Mouse (Mus musculus): ENCODE data around the gene Cxcl17.

Cxcl17 gene

DNA sequence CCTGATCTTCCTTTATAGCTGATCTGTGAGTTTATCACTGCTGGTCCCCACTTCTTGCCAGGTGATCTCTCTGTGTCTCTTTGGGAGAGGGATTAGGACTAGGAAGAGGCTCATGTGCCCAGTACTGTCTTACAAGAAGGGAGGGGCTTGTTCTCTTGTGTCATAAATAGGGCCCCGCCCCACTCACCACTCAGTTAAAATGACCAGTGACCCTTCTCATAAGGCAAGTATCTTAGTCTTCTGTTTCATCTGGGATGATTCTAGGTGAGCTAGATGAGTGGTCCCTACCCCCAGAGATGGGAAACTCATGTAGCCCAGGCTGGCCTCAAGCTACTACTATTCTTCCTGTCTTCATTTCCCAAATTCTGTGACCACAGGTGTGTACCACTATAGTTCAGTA is 14.1 kb downstream of the Cxcl17 start, which contains the start of gene Lipe:
Lipe (minus strand) TSS at position 101 of the 400 bp plus-strand sequence.
- TF ChIP-seq GATA4 (IDR thresholded peaks at IDR 0.05; ENCODE audit: insufficient replicate concordance, low read length) = no peak

DNA sequence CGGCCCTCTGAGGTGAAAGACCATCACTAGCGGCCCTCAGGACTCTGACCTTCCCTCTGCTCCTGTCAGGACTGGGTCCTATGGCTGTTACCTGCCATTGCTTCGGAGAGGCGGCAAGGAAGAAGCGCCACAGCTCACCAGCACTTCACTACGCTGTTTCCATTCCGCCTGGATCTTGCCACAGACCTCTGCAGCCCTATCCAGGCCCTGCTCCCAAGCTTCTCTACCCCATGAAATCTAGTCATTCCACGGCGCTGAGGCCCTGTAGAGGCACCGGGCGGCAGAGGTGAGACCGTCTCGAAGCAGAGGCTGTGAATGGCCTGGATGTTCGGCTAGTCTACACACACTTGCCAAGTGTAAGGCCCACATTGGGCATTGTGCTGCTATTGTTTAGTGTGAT is 16.1 kb downstream of the Cxcl17 start:
- no peak for TF ChIP-seq GATA4 (IDR thresholded peaks at IDR 0.05; ENCODE audit: insufficient replicate concordance, low read length)

DNA sequence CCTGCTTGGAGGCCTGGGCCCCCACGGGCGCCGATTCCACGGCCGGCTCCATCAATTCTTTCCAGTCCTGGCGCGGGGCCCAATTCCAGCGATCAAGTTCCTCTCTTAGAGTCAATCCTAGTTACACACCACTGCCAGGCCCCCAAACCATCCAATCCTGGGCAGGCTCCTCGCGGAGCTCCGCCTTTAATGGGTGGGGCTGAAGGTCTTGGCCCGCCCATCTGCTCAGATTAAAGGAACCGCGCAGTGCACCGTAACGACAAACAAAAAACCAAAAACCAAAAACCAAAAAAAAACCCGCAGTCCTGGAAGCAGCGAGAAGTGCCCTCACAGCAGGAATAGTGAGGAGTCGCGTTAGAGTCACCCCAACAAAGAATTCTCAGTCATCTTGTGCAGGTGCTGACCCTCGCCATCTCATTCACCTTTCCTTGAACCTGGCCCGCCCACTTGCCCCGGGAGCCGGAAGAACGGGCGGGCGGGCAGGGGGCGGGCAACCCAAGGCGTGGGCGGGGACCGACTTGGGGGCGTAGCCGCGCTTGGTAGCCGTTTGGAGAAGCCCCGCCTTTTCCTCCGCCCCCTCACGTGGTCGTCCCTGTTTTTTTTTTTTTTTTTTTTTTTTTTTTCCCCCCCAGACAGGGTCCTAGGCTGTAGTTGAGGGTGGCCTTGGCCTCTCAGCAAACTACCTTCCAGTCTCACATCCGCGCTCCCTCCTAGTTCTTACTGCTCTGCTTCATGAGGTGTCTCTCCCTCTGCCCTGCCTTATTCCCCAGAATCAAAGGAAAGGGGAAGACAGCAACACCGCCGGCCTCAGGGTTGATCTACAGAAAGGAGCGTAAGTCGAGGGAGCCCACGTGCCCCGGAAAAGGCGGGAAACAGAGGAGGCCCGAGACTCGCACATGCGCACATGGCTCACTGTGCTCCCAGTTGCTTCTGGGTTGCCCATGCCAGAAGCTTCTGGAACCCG is 16.8 kb downstream of the Cxcl17 start:
- TF ChIP-seq GATA4 (IDR thresholded peaks at IDR 0.05; ENCODE audit: insufficient replicate concordance, low read length) = no peak; the same call in 1 of the 2 replicates

DNA sequence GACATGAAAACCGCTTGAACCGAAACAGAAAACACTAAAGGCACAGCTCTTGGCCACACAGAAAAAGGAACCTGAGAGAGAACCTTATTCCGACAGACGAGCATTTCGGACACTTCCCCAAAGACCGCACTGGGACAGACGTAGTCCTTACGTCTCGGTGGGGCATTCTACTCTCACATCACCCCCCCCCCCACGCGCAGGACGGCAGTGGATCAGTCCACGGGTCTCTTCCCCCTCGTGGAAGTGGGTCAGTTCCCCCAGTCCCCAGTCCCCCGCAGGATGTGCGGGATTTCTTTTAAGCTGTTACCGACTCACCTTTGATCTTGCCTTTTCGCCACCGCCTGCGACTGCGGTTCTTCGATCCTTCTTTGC is 17.5 kb downstream of the Cxcl17 start:
- TF ChIP-seq GATA4 (IDR thresholded peaks at IDR 0.05; ENCODE audit: insufficient replicate concordance, low read length) = no peak

DNA sequence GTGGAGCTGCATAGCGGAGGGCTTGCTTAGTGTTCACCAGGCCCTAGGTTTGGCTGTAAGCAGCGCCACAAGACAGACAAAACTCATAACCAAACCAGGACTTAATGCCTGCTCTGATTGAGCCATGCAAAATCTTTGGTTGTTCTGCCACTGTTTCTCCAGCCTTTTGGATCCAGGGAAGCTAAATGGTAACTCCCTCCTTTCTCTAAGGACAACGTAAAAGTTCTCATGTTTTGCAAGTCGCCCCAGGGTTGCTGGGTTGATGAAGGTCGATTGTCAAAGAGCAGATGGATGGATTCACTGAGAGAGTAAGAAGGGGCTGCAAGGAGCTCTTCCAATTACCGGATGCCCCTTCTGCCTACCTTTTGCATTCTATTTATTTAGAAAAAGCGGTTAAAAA is 17.9 kb downstream of the Cxcl17 start:
- TF ChIP-seq GATA4 (IDR thresholded peaks at IDR 0.05; ENCODE audit: insufficient replicate concordance, low read length) = no peak

DNA sequence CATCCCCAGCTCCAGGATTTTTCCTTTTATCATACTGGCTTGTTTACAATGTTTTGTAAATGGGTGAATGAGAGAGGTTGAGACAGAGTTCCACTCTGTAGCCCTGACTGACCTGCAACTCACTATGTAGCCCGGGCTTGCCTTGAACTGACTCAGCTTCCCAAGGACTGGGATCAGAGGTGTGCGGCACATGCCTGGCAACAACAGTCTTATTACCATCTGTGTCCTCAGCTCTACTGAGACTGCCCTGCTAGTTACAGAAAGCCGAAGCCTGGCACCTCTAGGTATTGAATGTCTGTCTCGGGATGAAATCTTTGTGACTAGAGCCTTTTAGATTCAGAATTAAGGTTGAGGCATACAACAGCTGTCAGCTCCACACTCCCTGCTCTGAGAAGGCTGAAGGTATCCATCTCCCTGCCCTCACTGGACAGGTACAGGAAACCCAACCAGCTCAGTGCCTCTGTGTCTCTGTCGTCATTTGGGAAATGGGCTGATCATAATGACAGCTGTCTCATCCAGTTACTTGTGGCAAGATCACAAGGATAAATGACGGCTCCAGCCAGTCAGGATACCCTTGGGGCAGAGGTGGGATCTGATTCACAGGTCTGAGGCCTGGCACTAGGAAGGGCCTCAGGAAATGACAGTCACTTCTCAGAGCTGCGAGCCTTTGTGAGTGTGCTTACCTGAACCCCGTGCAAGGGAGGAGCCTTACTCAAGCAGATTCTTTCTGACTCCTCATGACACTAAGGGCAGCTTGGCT is 19.1 kb downstream of the Cxcl17 start:
- TF ChIP-seq GATA4 (IDR thresholded peaks at IDR 0.05; ENCODE audit: insufficient replicate concordance, low read length) = no peak

DNA sequence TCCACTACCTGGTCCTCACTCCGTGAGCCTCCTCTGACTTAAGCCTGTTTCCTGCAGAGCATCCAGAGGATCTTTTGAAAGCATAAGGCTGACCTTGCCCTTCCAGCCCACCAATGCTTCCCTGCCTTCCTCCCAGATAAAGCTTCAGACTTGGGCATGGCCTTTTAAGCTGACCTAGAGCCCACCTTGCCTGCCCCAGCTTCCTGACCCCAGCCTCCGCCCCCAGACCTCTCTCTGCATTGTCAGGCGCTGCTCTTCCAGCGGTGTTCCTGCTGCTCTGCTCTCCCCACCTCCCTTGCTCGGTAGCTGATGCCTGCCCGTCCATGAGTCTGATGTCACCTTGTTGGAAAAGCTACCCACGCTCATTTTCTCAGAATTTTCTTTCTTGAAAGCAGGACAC is 19.8 kb downstream of the Cxcl17 start:
- TF ChIP-seq GATA4 (IDR thresholded peaks at IDR 0.05; ENCODE audit: insufficient replicate concordance, low read length) = no peak

DNA sequence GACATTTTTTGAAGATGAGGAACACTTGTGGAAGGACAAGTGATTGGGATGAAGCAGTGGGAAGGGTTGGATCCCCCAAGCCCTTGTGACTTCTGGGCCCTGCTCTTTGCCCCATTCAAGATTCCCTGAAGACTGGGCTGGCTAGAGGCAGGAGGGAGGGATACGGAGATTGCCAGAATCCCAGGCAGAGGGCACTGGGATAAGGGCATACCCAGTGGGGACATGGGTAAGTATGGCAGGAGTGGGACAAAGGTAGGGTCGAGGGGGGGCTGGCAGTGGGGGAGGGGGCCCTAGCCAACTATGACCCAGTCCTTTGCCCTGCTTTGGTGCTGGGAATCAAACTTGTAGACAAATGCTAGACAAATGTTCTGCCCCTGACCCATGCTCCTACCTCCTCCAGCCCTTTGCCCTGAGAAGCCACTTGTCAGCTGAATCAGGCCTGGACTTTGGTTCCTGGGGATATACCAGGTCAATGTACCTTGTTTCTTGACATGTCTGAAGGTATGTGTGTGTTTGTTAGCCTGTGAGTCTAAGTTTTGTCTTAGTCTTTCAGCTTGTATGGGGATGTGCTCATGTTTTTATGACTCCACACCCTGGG is 20.7 kb downstream of the Cxcl17 start:
- no peak for TF ChIP-seq GATA4 (IDR thresholded peaks at IDR 0.05; ENCODE audit: insufficient replicate concordance, low read length)

DNA sequence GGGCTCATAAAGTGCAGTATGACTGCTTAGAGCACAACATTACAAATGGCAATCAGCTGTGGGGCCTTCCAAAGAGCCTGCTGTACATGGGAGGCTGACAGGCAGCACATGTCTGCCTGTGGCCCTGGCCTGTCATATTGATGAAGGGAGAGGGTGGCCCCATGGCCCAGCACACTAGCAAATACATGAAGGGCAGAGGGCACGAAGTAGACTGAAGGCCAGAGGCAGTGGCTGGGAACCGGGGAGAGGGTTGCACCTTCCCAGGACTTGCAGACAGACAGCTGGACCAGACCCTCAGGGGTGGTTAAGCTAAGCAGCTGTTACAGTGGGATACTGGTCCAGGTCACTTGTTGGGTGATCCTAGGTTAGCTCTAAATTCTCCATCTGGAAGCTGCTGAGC is 21.7 kb downstream of the Cxcl17 start:
- no peak for TF ChIP-seq GATA4 (IDR thresholded peaks at IDR 0.05; ENCODE audit: insufficient replicate concordance, low read length)

DNA sequence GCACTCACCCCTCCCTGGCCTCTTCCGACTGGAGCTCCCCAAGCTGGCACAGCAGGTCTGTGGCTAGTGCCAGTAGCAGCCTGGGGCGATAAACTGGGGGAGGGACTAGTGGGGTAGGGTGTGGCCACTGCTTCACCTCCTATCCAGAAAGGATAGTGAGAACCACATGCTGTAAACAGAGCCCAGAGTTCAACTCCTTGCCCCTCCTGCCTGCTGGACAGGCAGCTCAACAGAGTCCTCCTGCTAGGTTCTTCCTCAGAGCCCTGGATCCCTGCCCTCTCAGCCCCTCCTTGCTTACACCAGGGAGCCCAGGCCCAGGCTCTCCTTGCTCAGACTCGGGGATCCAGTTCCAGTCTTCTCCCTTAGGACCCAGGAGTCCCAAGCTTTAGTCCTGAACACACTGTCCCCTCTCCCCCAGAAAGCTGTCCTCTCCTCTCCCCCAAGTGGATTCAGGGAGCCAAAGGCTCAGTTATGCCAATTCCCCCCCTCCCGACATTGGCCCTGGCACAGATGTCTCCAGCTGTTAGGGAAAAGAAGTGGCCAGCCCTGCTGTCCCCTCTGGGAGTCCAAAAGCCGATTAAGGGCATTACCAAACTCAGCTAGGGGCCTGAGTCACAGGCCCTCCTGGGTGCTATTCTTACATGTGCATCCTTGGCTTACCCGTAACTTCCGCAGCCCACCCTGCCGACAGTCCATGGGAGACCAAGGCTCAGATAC is 22.5 kb downstream of the Cxcl17 start:
- no peak for TF ChIP-seq GATA4 (IDR thresholded peaks at IDR 0.05; ENCODE audit: insufficient replicate concordance, low read length)

DNA sequence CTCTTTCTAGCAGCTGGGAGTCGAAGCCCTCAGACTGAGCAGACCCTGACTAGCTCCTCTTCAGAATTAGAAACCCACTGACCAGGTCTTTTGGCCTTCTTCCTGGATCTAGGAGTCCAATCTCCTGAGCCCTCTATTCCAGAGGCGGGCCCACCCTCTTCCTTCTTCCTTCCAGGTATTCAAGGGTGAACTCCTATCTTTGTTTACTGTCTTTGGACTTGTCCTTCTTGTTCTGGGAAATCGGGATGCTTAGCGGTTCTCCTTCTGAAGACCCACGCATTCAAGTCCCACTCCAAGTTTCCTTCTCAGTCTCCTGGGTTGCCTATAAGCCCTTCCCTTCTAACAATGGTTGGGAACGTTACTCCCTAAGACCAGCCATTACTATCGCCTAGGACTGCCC is 23.8 kb downstream of the Cxcl17 start:
- no peak for TF ChIP-seq GATA4 (IDR thresholded peaks at IDR 0.05; ENCODE audit: insufficient replicate concordance, low read length)

DNA sequence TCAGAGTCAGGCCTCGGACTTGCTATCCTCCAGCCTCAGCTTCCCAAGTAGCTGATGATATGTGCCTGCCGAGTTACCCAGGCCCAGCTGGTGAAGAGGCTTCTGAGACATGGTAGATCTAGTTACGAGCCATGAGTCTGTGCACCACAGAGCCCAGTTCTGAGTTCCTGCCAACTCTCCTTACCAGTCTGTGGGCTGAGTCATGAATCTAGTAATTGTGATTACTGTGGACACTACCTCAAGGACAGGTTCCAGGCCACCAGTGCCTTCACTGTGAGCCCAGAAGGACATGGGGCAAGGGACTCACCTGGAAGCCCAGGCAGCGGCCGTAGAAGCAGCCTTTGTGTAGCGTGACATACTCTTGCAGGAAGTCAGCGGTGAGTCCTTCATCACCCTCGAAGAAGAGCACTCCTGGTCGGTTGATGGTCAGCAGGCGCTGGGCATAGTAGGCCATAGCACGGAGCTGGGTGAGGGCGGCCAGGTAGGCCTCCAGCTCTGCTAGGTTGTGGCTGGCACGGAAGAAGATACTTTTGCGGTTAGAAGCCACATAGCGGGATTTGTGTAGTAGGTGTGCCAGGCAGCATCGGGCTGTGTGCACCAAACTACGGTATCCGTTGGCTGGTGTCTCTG is 24.8 kb downstream of the Cxcl17 start:
- TF ChIP-seq GATA4 (IDR thresholded peaks at IDR 0.05; ENCODE audit: insufficient replicate concordance, low read length) = no peak

DNA sequence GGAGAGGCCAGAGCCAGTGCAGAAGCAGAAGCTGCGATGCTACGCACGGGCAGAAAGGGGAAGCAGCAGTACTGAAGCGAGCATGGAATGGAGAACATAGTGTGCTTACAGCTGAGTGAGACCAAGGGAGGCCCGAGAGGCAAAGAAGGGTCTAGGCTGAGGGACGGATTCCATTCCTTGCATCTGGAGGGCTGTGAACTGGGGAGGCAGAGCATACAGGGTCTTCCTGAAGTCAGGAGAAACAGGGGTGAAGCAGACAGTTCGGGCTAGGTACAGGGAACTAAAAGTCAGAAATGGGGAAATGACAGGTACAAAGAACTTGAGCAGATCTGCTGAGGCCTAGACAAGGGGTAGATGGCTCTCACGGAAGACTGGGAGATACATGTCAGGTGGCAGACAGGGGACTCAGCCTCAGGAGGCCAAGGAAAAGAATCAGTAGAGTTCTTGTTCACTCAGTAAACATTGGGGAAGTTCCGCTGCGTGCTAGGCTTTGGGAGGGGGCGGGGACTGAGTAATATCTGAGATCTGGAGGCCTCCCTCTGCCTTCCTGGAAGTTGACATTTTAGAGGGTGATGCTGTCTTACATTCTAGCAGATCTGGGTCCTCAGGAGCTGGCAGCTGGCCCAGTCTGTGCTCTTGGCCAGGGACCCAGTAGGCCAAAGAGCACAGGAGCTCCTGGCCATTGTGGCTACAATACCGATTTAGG is 26.7 kb downstream of the Cxcl17 start:
- TF ChIP-seq GATA4 (IDR thresholded peaks at IDR 0.05; ENCODE audit: insufficient replicate concordance, low read length) = no peak

DNA sequence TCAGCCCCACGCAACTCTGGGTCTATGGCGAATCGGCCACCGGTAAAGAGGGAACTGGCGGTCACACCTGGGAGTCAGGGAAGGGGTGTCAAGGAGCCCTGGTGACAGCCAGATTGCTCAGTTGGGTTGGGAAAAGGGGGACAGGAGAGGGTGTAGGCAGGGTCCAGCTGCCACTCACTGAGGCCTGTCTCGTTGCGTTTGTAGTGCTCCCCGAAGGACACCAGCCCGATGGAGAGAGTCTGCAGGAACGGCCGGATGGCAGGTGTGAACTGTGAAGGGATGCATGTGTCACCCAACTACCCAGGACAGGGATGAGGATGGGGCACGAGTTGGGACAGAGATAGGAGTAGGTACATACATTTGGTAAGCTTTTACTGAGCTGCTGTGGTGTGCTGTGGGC is 27.4 kb downstream of the Cxcl17 start:
- no peak for TF ChIP-seq GATA4 (IDR thresholded peaks at IDR 0.05; ENCODE audit: insufficient replicate concordance, low read length)

Measured in liver, adult (tissue).